Mouse (Mus musculus): ENCODE results near the gene Ttc17. TPM values are rescaled to one million over a fixed set of nuclear protein-coding genes. Genes with fewer than 3 reads are reported as not detected.

Gene Ttc17
- 15.4 TPM for polyA plus RNA-seq (2014; fragmentation: Illumina TruSeq; extraction: RNeasy Lipid Tissue Mini Kit (QIAGEN cat#74804); ENCODE audit: low read depth, low replicate concordance)

DNA sequence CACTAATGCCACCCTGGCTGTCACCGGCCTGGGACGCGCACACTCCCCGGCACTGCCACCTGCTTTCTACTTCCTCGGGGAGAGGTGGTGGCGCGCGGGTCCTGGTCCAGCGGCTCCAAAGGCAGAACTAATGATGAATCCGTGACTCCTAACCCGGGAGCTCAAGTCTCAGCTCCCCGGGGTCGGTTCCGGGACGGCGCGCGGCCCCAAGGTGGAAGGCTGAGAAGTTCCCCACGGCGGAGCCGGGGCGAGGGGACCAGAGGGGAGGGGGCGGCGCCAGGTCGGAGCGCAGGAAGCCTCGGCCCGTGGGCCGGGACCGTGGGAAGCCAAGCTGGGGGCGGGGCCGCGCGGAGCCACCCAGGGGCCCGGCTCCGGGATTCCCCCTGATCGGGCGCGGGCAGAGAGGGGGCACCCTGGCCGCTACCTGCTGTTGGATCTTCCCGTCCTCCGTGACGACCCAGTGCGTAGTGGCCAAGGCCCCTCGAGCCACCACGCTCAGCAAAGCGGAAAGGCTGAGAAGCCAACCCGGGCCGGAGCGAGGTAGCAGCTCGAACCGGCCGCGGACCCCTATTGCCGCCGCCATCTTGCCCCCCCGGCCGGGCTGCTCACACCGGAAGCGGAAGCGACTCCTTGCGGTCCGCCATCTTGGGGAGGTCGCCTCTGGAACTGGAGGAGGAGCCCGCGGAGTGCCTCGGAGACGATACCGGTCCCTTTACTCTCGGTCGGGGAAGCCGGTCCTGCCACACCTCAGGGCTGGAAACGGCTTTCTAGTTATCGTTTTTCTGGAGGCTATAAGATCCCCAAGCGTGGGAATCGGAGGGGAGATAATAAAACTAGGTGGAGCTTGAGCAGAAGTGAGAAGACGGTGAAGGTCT lies at the start of gene Ttc17:
TSS of gene Ttc17 (minus strand) at position 607 of the 875 bp plus-strand sequence.

Other genes with a start within 250 kb of the Ttc17 start
- gene Hsd17b12, start 248.7 kb downstream of the Ttc17 start, polyA plus RNA-seq (2014; fragmentation: Illumina TruSeq; extraction: RNeasy Lipid Tissue Mini Kit (QIAGEN cat#74804); ENCODE audit: low read depth, low replicate concordance) = 54.9 TPM
- 116 TPM for gene Api5, start 31.4 kb upstream of the Ttc17 start, polyA plus RNA-seq (2014; fragmentation: Illumina TruSeq; extraction: RNeasy Lipid Tissue Mini Kit (QIAGEN cat#74804); ENCODE audit: low read depth, low replicate concordance)